Mouse (Mus musculus) liver, postnatal 0 days (tissue): Measurements from ENCODE around the gene Tbc1d1.

Source experiments
- CTCF ChIP-seq: sonication (generic); IDR thresholded peaks from 2 replicates; pipeline ENCODE4 v1.5.1; 2016; ENCODE audit warnings: antibody characterized with exemption, low read depth
- EP300 ChIP-seq: IDR thresholded peaks from 2 replicates; pipeline ENCODE4 v1.6.1; 2016; ENCODE audit warnings: antibody characterized with exemption, low read depth, mild to moderate bottlenecking

- peak; percentile 27; the same call in 1 of the 2 replicates for TF ChIP-seq EP300
- TF ChIP-seq CTCF, result peak; percentile 99
These were observed 226.4 kb downstream of the Tbc1d1 start for GRCm38 (mm10) chr5:64382451-64383057.
